Mouse (Mus musculus) embryonic facial prominence, embryonic 11.5 days (tissue): ENCODE data around the gene Bcl2l13. TPM values are rescaled to one million over a fixed set of nuclear protein-coding genes. Genes with fewer than 3 reads are reported as not detected.
"Not testable (repeated sequence)": the region's sequence is repeated elsewhere in the genome, so short reads cannot be mapped to it uniquely, and the experiment has no call there.

ENCODE experiments used
- ATAC-seq: fragments of 200-750 bp; cut with Nextera tagmentation; replicated peaks from 2 replicates; pipeline ENCODE4 v1.8.0; 2017; ENCODE audit warnings: low read depth; ENCODE audit not compliant: insufficient number of reproducible peaks, low FRiP score, low TSS enrichment
- DNase-seq: peaks from one replicate; pipeline ENCODE4 v3.0.0-alpha.2; 2015; ENCODE audit warnings: low spot score
- H3K27ac ChIP-seq: fragments of 300-500 bp; sonication (generic); replicated peaks from 2 replicates; pipeline ENCODE4 v1.5.1; 2014; ENCODE audit warnings: mild to moderate bottlenecking, low read depth, low read length, control low read depth
- H3K27me3 ChIP-seq: fragments of 300-500 bp; sonication (generic); 2 replicates; pipeline ENCODE4 v1.6.1; 2014; ENCODE audit warnings: mild to moderate bottlenecking, low read length, moderate library complexity, mixed read lengths; ENCODE audit not compliant: control insufficient read depth, insufficient read depth
- H3K36me3 ChIP-seq: fragments of 300-500 bp; sonication (generic); replicated peaks from 2 replicates; pipeline ENCODE4 v1.6.1; 2014; ENCODE audit warnings: low read depth, mild to moderate bottlenecking, low read length, moderate library complexity, mixed read lengths; ENCODE audit not compliant: control insufficient read depth, insufficient read depth
- H3K4me1 ChIP-seq: fragments of 300-500 bp; sonication (generic); 2 replicates; pipeline ENCODE4 v1.6.1; 2014; ENCODE audit warnings: low read length, mixed read lengths; ENCODE audit not compliant: control insufficient read depth, insufficient read depth
- H3K4me2 ChIP-seq: fragments of 300-500 bp; sonication (generic); 2 replicates; pipeline ENCODE4 v1.6.1; 2014; ENCODE audit warnings: low read depth, mild to moderate bottlenecking, control low read depth, low read length, moderate library complexity
- H3K4me3 ChIP-seq: fragments of 300-500 bp; sonication (generic); 2 replicates; pipeline ENCODE4 v1.5.1; 2014; ENCODE audit warnings: low read depth, low read length, control low read depth
- H3K9ac ChIP-seq: fragments of 300-500 bp; sonication (generic); replicated peaks from 2 replicates; pipeline ENCODE4 v1.6.1; 2014; ENCODE audit warnings: mild to moderate bottlenecking, control low read depth, low read length
- H3K9me3 ChIP-seq: fragments of 300-500 bp; sonication (generic); replicated peaks from 2 replicates; pipeline ENCODE4 v1.6.1; 2016; ENCODE audit warnings: mild to moderate bottlenecking, low read length, inconsistent platforms, mixed read lengths; ENCODE audit not compliant: control insufficient read depth
- WGBS: fragments of 180-500 bp; shearing (Covaris S2); extraction: QIAGEN DNeasy Blood & Tissue Kit; methylation state at CpG from one replicate; pipeline ENCODE4 v1.1.7; 2014; 5-methylcytosine and 5-hydroxymethylcytosine counted together
- polyA plus RNA-seq: library from polyadenylated mRNA; unstranded; fragments of >200 nt; fragmentation: Nextera tagmentation; extraction: Ambion mirVana; gene quantifications from 2 replicates; pipeline ENCODE4 v1.2.1, GENCODE M21; 2014

The Bcl2l13 gene
- polyA plus RNA-seq, 1 experiment from 2014 or later = 40.1 TPM

DNA sequence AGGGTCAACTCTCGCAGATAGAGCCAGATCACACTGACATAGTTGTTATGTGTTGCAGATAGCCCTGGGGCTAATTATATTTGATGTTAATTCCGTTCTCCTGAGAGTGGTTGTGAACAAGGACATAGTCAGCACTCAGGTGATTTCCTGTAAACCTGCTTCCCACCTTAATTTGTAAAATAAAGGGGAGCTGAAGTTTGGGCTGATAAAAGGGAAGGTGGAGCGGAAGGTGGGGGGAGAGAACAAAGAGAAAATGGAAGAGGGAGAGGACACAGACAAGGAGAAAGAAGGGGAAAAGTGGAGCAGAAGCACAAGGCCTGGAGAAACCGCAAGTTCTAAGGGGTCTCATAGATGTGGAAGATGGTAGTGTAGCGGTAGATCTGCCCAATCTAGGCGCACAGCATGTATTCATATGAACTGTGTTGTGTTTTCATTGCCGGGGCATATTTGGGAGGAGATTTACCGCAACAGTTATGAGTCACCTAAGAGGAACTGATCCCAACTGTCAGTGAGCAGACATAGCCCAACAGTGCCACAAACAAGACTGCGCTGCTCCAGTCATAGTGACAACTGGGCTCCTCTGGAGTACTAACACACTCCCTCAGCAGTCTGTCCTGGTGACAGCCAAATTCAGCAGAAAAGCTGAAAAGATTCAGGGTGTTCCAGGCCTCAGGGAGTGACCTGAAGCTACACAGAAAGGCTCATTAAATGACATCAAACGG, 72.0 kb downstream of the Bcl2l13 start:
- H3K4me1 ChIP-seq, H3K9ac ChIP-seq, H3K4me3 ChIP-seq, H3K4me2 ChIP-seq, H3K27me3 ChIP-seq, H3K27ac ChIP-seq, H3K36me3 ChIP-seq, DNase-seq, H3K9me3 ChIP-seq, ATAC-seq: not testable (repeated sequence)
- 86% methylated on average over 9 of the region's 10 CpGs for WGBS

DNA sequence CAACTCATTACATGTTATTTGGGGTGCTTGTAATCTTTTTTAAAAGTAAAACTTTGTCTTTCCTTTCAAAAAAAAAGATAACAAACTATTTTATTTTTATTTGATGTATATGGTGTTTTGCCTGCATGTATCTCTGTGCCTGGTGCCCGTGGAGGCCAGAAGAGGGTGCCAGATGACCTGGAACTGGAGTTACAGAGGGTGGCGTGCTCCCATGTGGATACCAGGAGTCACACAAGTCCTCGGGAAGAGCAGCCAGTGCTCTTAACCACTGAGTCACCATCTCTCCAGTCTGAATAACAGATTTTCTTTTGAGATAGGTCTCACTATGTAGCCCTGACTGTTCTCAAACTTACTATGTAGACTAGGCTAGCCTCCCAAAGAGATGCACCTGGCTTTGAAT, 73.5 kb downstream of the Bcl2l13 start:
- WGBS = 85% methylated on average over 3 of the region's 3 CpGs
- Histone ChIP-seq H3K4me1 (no peaks in the 10 kb centered on the region), H3K36me3 (no peaks in the 10 kb centered on the region), H3K4me3 (no peak overlapping the region), H3K4me2 (no peak overlapping the region), H3K27me3 (no peaks in the 10 kb centered on the region), H3K27ac (no peak overlapping the region), H3K9ac (no peak overlapping the region), H3K9me3 (no peaks in the 10 kb centered on the region)
- no peak for DNase-seq
- no peak for ATAC-seq

DNA sequence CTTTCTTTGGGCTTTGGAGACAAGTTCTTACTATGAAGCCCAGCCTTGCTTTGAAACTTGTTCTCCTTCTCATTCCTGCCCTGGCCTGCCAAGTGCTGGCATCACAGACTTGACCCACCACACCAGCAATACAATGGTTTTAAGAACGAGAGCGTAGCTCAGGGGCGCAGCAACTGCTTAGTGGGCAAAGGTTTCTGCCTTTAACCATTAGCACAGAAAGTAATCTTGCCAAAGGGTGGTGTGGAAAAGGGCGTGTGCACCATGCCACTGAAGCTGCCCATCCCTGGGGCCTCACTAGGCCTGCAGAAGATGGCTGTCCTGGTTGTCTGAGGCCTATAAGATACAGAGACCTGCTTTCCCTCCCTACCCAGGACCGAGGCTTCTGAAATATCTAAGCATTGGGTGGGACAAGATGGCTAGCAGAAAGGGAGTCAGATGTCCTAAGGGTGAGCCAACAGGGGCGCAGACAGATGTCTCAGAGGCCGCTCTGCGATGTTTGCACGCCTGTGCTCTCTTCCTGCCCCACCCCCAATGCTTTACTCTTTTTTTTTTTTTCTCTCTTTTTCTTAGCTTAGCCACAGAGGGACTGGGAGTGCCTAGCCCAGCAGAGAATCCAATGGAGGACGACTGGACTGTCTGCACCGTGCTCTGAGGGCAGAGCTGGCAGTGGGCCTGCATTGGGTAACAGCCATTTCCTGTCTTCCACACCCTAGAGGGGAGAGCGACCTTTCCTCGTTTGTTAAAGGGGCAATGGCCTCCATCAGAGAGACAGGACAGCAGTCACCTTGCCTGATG, 75.4 kb downstream of the Bcl2l13 start:
- Histone ChIP-seq H3K9ac (no peak overlapping the region), H3K4me3 (no peak overlapping the region), H3K4me2 (no peak overlapping the region), H3K36me3 (no peaks in the 10 kb centered on the region), H3K9me3 (no peaks in the 10 kb centered on the region), H3K27me3 (0 out of 2 replicates have a peak, but pooled peaks cover 2% of the 10 kb centered on the region), H3K27ac (no peak overlapping the region), H3K4me1 (no peaks in the 10 kb centered on the region)
- WGBS = 70% methylated on average over 13 of the region's 13 CpGs
- ATAC-seq (no peak), DNase-seq (no peak)

DNA sequence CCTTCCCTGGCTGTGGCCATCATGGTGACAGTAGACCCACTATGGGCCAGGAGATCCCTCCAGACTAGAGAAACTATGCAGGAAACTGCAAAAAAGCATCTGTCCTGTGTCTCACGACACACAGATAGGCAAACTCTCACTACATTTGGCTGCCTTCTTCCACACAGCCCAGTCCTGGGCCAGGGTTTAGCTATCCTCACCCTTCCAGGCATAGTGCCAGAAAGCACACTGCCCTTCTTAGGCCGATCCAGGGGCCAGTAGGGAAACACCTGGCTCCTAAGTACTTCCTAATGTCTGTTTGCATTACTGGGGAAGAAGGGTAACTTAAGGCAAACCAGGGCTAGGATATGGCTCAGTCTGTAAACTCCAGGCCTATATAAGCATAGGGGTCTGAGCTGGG, 76.9 kb downstream of the Bcl2l13 start:
- DNase-seq = no peak
- Histone ChIP-seq H3K9ac (no peak overlapping the region), H3K27ac (no peak overlapping the region), H3K36me3 (no peaks in the 10 kb centered on the region), H3K4me1 (no peaks in the 10 kb centered on the region), H3K4me3 (no peak overlapping the region), H3K27me3 (0 out of 2 replicates have a peak, but pooled peaks cover 2% of the 10 kb centered on the region), H3K4me2 (no peak overlapping the region), H3K9me3 (no peaks in the 10 kb centered on the region)
- no peak for ATAC-seq
- 53% methylated on average over 2 of the region's 2 CpGs for WGBS

DNA sequence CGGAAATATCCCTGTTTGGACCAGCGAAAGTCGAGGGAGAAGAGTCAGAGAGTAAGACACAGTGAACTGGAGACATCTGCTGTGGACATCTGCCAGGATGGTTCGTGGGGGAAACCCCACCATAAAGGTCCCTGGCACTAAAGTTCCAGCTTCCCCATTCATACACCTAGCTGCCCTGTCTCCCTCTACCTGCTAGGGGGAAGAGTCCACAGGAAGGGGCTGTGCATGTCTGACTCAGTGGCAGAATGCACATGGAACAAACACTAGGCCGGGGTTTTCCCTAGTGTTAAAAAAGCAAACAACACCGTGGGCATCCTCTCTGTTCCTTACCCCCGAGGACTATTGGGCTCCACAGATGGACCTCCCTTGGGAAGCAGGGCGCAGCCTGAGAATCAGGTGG, 77.8 kb downstream of the Bcl2l13 start:
- Histone ChIP-seq H3K4me2 (no peak overlapping the region), H3K27ac (no peak overlapping the region), H3K4me1 (no peaks in the 10 kb centered on the region), H3K4me3 (no peak overlapping the region), H3K9me3 (no peaks in the 10 kb centered on the region), H3K27me3 (0 out of 2 replicates have a peak, but pooled peaks cover 2% of the 10 kb centered on the region), H3K36me3 (no peaks in the 10 kb centered on the region), H3K9ac (no peak overlapping the region)
- ATAC-seq = no peak
- WGBS = 79% methylated on average over 8 of the region's 8 CpGs
- DNase-seq = no peak

DNA sequence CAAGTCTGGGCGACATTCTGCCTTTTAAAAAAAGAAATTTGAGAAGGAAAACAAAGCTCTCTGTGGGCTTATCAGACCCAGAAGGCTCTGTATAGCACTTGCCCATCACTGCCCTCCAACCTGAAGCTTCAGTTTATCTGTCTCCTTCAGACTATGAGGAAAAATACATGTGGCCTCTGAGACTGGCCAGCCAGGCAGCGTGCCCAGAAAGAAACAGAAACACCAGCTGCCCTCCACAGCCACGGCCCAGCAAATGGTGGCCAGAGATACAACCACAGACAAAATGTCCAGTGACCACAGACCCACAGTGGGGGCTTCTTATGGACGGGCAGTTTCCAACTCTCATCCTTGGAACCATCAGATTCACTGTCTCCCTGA, 78.5 kb downstream of the Bcl2l13 start:
- Histone ChIP-seq H3K27ac (no peak overlapping the region), H3K9ac (no peak overlapping the region), H3K36me3 (no peaks in the 10 kb centered on the region), H3K9me3 (no peaks in the 10 kb centered on the region), H3K27me3 (0 out of 2 replicates have a peak, but pooled peaks cover 2% of the 10 kb centered on the region), H3K4me2 (no peak overlapping the region), H3K4me3 (no peak overlapping the region), H3K4me1 (no peaks in the 10 kb centered on the region)
- ATAC-seq (no peak), DNase-seq (no peak)
- 70% methylated on average over 4 of the region's 4 CpGs for WGBS

DNA sequence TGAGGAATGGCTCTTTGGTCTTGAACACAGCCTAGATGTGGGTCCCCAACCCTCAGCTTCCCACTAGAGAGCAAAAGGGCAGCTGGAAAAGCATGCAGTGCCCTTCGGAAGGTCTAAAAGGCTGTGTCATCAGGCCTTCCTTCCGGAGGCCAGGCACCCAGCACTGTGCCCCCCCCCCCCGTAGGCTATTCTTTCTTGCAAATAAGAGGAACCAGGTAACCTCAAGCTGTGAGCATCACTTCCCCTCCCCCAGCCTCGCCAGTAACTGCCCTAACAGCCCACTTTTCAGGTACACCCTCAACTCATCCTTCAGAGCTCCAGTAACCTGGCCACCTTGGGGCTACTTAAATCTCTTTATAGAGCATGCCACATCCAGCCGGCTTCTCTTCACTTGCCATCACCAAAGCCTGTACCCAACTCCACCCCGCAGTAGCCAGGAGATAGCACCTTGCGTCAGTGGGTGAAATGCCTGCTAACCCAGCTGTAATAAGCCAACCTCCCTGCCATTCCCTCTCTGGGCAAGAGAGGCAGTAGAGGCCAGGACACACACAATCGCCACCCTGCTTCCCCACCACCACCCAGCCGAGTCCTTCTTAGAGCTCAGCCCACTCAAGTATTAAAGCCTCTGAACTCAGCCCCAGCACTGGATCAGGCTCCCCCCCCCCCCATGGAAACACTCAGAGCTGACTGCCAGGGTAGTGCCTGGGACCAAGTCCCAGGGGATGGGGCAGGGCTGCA, 79.1 kb downstream of the Bcl2l13 start:
- H3K36me3 ChIP-seq = no peaks in the 10 kb centered on the region
- 51% methylated on average over 9 of the region's 9 CpGs for WGBS
- H3K4me2 ChIP-seq = no peak overlapping the region
- H3K27me3 ChIP-seq = 0 out of 2 replicates have a peak, but pooled peaks cover 2% of the 10 kb centered on the region
- H3K9me3 ChIP-seq = no peaks in the 10 kb centered on the region
- ATAC-seq (no peak), DNase-seq (no peak)
- no peaks in the 10 kb centered on the region for H3K4me1 ChIP-seq
- H3K9ac ChIP-seq = no peak overlapping the region
- no peak overlapping the region for H3K4me3 ChIP-seq
- no peak overlapping the region for H3K27ac ChIP-seq

DNA sequence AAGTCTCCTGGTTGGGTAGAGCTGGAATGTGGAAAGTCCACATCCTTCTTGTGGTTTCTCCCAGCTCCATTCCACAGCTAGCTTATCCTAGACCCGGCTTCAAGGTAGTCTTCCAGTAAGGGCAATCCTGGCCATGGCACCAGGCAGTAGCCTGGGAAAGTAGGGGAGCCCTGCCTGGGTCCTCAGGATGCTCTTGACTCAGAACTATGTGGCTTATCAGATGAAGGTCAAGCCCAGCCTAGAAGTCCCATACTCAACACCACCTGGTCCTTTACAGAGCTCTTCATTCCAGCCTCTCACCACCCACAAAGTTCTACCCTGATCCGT, 79.6 kb downstream of the Bcl2l13 start:
- ATAC-seq (no peak; the same call in 1 of the 2 replicates), DNase-seq (no peak)
- H3K36me3 ChIP-seq = no peaks in the 10 kb centered on the region
- H3K4me3 ChIP-seq = no peak overlapping the region
- 29% methylated on average over 2 of the region's 2 CpGs for WGBS
- no peak overlapping the region for H3K4me2 ChIP-seq
- no peaks in the 10 kb centered on the region for H3K9me3 ChIP-seq
- no peak overlapping the region for H3K27ac ChIP-seq
- 0 out of 2 replicates have a peak, but pooled peaks cover 2% of the 10 kb centered on the region for H3K27me3 ChIP-seq
- no peak overlapping the region for H3K9ac ChIP-seq
- H3K4me1 ChIP-seq = no peaks in the 10 kb centered on the region
